Mouse (Mus musculus): ENCODE measurements around the gene Phf7. TPM values are rescaled to one million over a fixed set of nuclear protein-coding genes. Genes with fewer than 3 reads are reported as not detected.
A peak's percentile ranks its signal among the peaks of the same experiment; 100 is the strongest.

Gene Phf7
- polyA plus RNA-seq, 1 experiment: 4.5 TPM

DNA sequence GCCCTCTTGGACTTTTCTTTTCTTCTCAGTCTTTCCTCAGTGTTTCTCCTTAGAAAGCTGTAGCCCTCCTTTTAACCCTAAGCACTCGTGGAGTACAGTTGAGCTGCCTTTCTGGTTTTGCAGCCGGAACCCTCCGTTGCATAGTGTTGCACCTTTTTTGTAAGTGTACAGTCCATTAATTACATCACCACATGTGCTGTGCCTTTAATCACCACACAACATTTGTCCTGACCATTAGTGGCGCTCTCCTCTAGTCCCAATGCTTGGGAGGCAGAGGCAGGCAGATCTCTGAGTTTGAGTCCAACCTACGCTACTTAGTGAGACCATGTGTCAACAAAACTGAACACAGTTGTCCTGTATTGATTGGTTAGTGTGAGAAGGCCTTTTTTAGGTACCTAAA lies 974 bp upstream of the Phf7 start:
- Histone ChIP-seq H3K79me3 (ENCODE audit: low read depth) (peaks cover 26% of the 10 kb centered on the region), H3K36me3 (ENCODE audit: control insufficient read depth, insufficient read depth) (peaks cover 44% of the 10 kb centered on the region), H3K79me2 (ENCODE audit: control insufficient read depth, insufficient read depth) (peaks cover 33% of the 10 kb centered on the region), H3K27me3 (ENCODE audit: control insufficient read depth, insufficient read depth, insufficient read length) (no peaks in the 10 kb centered on the region), H3K4me3 (ENCODE audit: insufficient read depth, poor library complexity, severe bottlenecking) (peak overlapping the region; percentile 97), H3ac (ENCODE audit: control insufficient read depth, insufficient read length, low read depth) (peak overlapping the region; percentile 97)
- TF ChIP-seq MYOG (IDR thresholded peaks at IDR 0.05; ENCODE audit: control insufficient read depth, extremely low read depth, insufficient read length) (no peak), CEBPB (IDR thresholded peaks at IDR 0.05; ENCODE audit: low read depth) (no peak), MYOD1 (IDR thresholded peaks at IDR 0.05; ENCODE audit: control insufficient read depth, insufficient read length, low read depth) (no peak), MAX (IDR thresholded peaks at IDR 0.05) (no peak), USF1 (IDR thresholded peaks at IDR 0.05; ENCODE audit: low read depth) (no peak), CTCF (IDR thresholded peaks at IDR 0.05; ENCODE audit: control insufficient read depth, insufficient read depth, insufficient read length) (no peak), FOSL1 (IDR thresholded peaks at IDR 0.05; ENCODE audit: insufficient read depth, low read length, poor library complexity, severe bottlenecking) (no peak)

- H3K36me3 ChIP-seq (ENCODE audit: control insufficient read depth, insufficient read depth): peaks cover 40% of the 10 kb centered on the region
- no peaks in the 10 kb centered on the region for H3K27me3 ChIP-seq (ENCODE audit: control insufficient read depth, insufficient read depth, insufficient read length)
- TF ChIP-seq CTCF (IDR thresholded peaks at IDR 0.05; ENCODE audit: control insufficient read depth, insufficient read depth, insufficient read length): no peak
- no peak for TF ChIP-seq MYOD1 (IDR thresholded peaks at IDR 0.05; ENCODE audit: control insufficient read depth, insufficient read length, low read depth)
- TF ChIP-seq MYOG (IDR thresholded peaks at IDR 0.05; ENCODE audit: control insufficient read depth, extremely low read depth, insufficient read length): no peak
- TF ChIP-seq FOSL1 (IDR thresholded peaks at IDR 0.05; ENCODE audit: insufficient read depth, low read length, poor library complexity, severe bottlenecking): no peak
- no peak for TF ChIP-seq MAX (IDR thresholded peaks at IDR 0.05)
- no peak for TF ChIP-seq USF1 (IDR thresholded peaks at IDR 0.05; ENCODE audit: low read depth)
- no peak for TF ChIP-seq CEBPB (IDR thresholded peaks at IDR 0.05; ENCODE audit: low read depth)
- peak overlapping the region; percentile 97 for H3ac ChIP-seq (ENCODE audit: control insufficient read depth, insufficient read length, low read depth)
- H3K79me3 ChIP-seq (ENCODE audit: low read depth): peaks cover 26% of the 10 kb centered on the region
- H3K4me3 ChIP-seq (ENCODE audit: insufficient read depth, poor library complexity, severe bottlenecking): peak overlapping the region; percentile 97
- peaks cover 33% of the 10 kb centered on the region for H3K79me2 ChIP-seq (ENCODE audit: control insufficient read depth, insufficient read depth)
These were observed 509 bp upstream of the Phf7 start for GRCm38 (mm10) chr14:31251626-31252025.

- H3K79me3 ChIP-seq (ENCODE audit: low read depth): peaks cover 26% of the 10 kb centered on the region
- H3K36me3 ChIP-seq (ENCODE audit: control insufficient read depth, insufficient read depth): peaks cover 28% of the 10 kb centered on the region
- H3K27me3 ChIP-seq (ENCODE audit: control insufficient read depth, insufficient read depth, insufficient read length): no peaks in the 10 kb centered on the region
- no peak for TF ChIP-seq MYOD1 (IDR thresholded peaks at IDR 0.05; ENCODE audit: control insufficient read depth, insufficient read length, low read depth)
- no peak for TF ChIP-seq USF1 (IDR thresholded peaks at IDR 0.05; ENCODE audit: low read depth)
- TF ChIP-seq CEBPB (IDR thresholded peaks at IDR 0.05; ENCODE audit: low read depth): no peak
- no peak for TF ChIP-seq MYOG (IDR thresholded peaks at IDR 0.05; ENCODE audit: control insufficient read depth, extremely low read depth, insufficient read length)
- TF ChIP-seq FOSL1 (IDR thresholded peaks at IDR 0.05; ENCODE audit: insufficient read depth, low read length, poor library complexity, severe bottlenecking): no peak
- TF ChIP-seq CTCF (IDR thresholded peaks at IDR 0.05; ENCODE audit: control insufficient read depth, insufficient read depth, insufficient read length): no peak
- peak overlapping the region; percentile 97 for H3K4me3 ChIP-seq (ENCODE audit: insufficient read depth, poor library complexity, severe bottlenecking)
- peaks cover 33% of the 10 kb centered on the region for H3K79me2 ChIP-seq (ENCODE audit: control insufficient read depth, insufficient read depth)
- H3ac ChIP-seq (ENCODE audit: control insufficient read depth, insufficient read length, low read depth): peak overlapping the region; percentile 86
These were observed 664 bp downstream of the Phf7 start for GRCm38 (mm10) chr14:31250222-31251083.

GRCm38 (mm10) chr14:31248396-31248795 lies 2.7 kb downstream of the Phf7 start:
- Histone ChIP-seq H3K79me3 (ENCODE audit: low read depth) (peaks cover 20% of the 10 kb centered on the region), H3K79me2 (ENCODE audit: control insufficient read depth, insufficient read depth) (peaks cover 22% of the 10 kb centered on the region), H3ac (ENCODE audit: control insufficient read depth, insufficient read length, low read depth) (no peak overlapping the region), H3K27me3 (ENCODE audit: control insufficient read depth, insufficient read depth, insufficient read length) (no peaks in the 10 kb centered on the region), H3K36me3 (ENCODE audit: control insufficient read depth, insufficient read depth) (peaks cover 7% of the 10 kb centered on the region), H3K4me3 (ENCODE audit: insufficient read depth, poor library complexity, severe bottlenecking) (no peak overlapping the region)
- no peak for TF ChIP-seq MYOD1 (IDR thresholded peaks at IDR 0.05; ENCODE audit: control insufficient read depth, insufficient read length, low read depth)
- no peak for TF ChIP-seq FOSL1 (IDR thresholded peaks at IDR 0.05; ENCODE audit: insufficient read depth, low read length, poor library complexity, severe bottlenecking)
- TF ChIP-seq MAX (IDR thresholded peaks at IDR 0.05): no peak
- TF ChIP-seq CEBPB (IDR thresholded peaks at IDR 0.05; ENCODE audit: low read depth): no peak
- TF ChIP-seq CTCF (IDR thresholded peaks at IDR 0.05; ENCODE audit: control insufficient read depth, insufficient read depth, insufficient read length): no peak

- Histone ChIP-seq H3K79me2 (ENCODE audit: control insufficient read depth, insufficient read depth) (no peaks in the 10 kb centered on the region), H3K27me3 (ENCODE audit: control insufficient read depth, insufficient read depth, insufficient read length) (no peaks in the 10 kb centered on the region), H3K79me3 (ENCODE audit: low read depth) (no peaks in the 10 kb centered on the region), H3ac (ENCODE audit: control insufficient read depth, insufficient read length, low read depth) (no peak overlapping the region), H3K4me3 (ENCODE audit: insufficient read depth, poor library complexity, severe bottlenecking) (no peak overlapping the region), H3K36me3 (ENCODE audit: control insufficient read depth, insufficient read depth) (no peaks in the 10 kb centered on the region)
- TF ChIP-seq CEBPB (IDR thresholded peaks at IDR 0.05; ENCODE audit: low read depth) (no peak), MAX (IDR thresholded peaks at IDR 0.05) (no peak)
These were observed 5.2 kb downstream of the Phf7 start for GRCm38 (mm10) chr14:31245946-31246345.

DNA sequence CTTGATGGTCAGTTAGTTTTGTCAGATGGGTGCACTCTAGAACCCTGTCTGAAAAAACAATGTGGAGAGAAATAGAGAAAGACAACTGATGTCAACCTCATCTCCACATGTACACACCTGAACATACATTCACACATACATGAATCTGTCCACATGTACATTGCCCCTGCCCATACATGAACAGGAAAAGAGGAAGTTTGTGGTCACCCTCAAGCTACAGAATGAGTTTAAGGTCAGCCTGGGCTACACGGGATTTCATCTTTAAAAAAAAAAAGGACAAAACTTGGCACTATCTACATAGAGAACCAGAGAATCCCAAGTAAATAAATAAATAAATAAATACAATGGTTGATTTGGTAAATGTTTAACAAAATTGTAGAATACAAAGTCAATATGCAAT lies 6.3 kb downstream of the Phf7 start:
- no peak for TF ChIP-seq MYOD1 (IDR thresholded peaks at IDR 0.05; ENCODE audit: control insufficient read depth, insufficient read length, low read depth)
- TF ChIP-seq MYOG (IDR thresholded peaks at IDR 0.05; ENCODE audit: control insufficient read depth, extremely low read depth, insufficient read length): no peak
- TF ChIP-seq MAX (IDR thresholded peaks at IDR 0.05): no peak
- no peak for TF ChIP-seq FOSL1 (IDR thresholded peaks at IDR 0.05; ENCODE audit: insufficient read depth, low read length, poor library complexity, severe bottlenecking)
- no peak for TF ChIP-seq USF1 (IDR thresholded peaks at IDR 0.05; ENCODE audit: low read depth)
- TF ChIP-seq CEBPB (IDR thresholded peaks at IDR 0.05; ENCODE audit: low read depth): no peak
- no peak for TF ChIP-seq CTCF (IDR thresholded peaks at IDR 0.05; ENCODE audit: control insufficient read depth, insufficient read depth, insufficient read length)
- Histone ChIP-seq H3K27me3 (ENCODE audit: control insufficient read depth, insufficient read depth, insufficient read length) (no peaks in the 10 kb centered on the region), H3K79me3 (ENCODE audit: low read depth) (no peaks in the 10 kb centered on the region), H3ac (ENCODE audit: control insufficient read depth, insufficient read length, low read depth) (no peak overlapping the region), H3K36me3 (ENCODE audit: control insufficient read depth, insufficient read depth) (no peaks in the 10 kb centered on the region), H3K79me2 (ENCODE audit: control insufficient read depth, insufficient read depth) (no peaks in the 10 kb centered on the region), H3K4me3 (ENCODE audit: insufficient read depth, poor library complexity, severe bottlenecking) (no peak overlapping the region)
